Mouse (Mus musculus): ENCODE measurements at regions not wholly inside any gene's neighbourhood (a gene's known extent, or its start where the extent isn't known, plus 50 kb on each side); places are given as distances from the start of the nearest gene placed in this dataset.

DNA sequence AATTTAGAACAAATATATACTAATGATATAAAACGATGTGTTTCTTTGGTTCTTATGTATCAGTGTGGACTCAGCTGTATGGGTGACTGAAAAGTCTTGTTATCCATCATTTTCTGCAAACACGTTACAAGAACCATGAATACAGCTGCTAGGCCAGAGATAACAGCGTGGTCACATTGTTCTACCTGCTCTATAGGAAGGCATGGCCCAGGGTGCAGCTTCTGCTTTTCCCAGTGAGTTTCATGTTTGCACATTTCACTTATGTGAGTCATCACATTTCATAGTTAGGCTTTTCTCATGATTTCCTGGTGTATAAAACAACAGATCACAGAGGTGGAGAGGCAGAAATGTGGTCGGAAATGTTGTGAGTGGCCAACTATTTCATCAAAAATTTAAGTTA is 306.8 kb downstream of the Otol1 start:
- TF ChIP-seq CTCF (conservative IDR thresholded peaks at IDR 0.05; ENCODE audit: insufficient read depth, insufficient read length, low read depth, low read length), result no peak
- no peak for TF ChIP-seq POLR2A (IDR thresholded peaks at IDR 0.05; ENCODE audit: low read depth, low read length)

All from kidney, adult 2 months (tissue).